Mouse (Mus musculus): ENCODE results near the gene Ppef1. TPM values are rescaled to one million over a fixed set of nuclear protein-coding genes. Genes with fewer than 3 reads are reported as not detected.
A peak's percentile ranks its signal among the peaks of the same experiment; 100 is the strongest.
"Not testable (repeated sequence)": the region's sequence is repeated elsewhere in the genome, so short reads cannot be mapped to it uniquely, and the experiment has no call there.

Gene Ppef1
- total RNA-seq (2014; fragmentation: Nextera tagmentation) (not detected in 2 replicates), total RNA-seq (2017) (not detected in 2 replicates)

- no peak for ATAC-seq (replicated peaks; ENCODE audit: poor library complexity, severe bottlenecking)
These were observed at the start of gene Ppef1 for GRCm38 (mm10) chrX:160735650-160736049. Gene Ppef1, minus strand, starts transcription at chrX:160735765.

GRCm38 (mm10) chrX:160782276-160782675 lies 46.7 kb upstream of the Ppef1 start:
- ATAC-seq (replicated peaks; ENCODE audit: poor library complexity, severe bottlenecking) = no peak

DNA sequence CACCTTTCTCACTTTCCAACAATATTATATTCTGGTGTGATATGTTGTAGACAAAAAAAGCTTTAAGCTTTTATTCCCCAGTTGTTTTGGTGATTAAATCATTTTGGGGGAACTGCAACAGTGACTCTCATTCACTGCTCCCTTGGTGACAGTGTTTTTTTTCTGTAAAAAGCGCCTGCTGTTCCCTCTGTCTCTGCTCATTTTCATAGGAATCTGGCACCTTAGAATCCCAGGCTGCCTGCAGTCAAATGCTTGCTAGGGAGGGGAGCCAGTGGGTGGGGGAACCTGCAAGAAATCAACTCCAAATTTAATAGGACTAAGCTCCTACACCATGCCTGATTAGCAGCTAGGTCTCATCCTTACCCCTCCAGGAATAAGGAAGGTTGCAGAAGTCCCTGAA lies 37.5 kb upstream of the Ppef1 start:
- no peak for ATAC-seq (replicated peaks; ENCODE audit: poor library complexity, severe bottlenecking)

GRCm38 (mm10) chrX:160769622-160770021 lies 34.1 kb upstream of the Ppef1 start:
- ATAC-seq (replicated peaks; ENCODE audit: poor library complexity, severe bottlenecking) = not testable (repeated sequence)

- no peak for ATAC-seq (replicated peaks; ENCODE audit: poor library complexity, severe bottlenecking)
These were observed 32.1 kb upstream of the Ppef1 start, which contains the start of gene Rs1 for GRCm38 (mm10) chrX:160767713-160768112. Gene Rs1, plus strand, starts transcription at chrX:160768013.

GRCm38 (mm10) chrX:160766233-160766616 lies 30.7 kb upstream of the Ppef1 start:
- peak; percentile 66 for ATAC-seq (replicated peaks; ENCODE audit: poor library complexity, severe bottlenecking)

DNA sequence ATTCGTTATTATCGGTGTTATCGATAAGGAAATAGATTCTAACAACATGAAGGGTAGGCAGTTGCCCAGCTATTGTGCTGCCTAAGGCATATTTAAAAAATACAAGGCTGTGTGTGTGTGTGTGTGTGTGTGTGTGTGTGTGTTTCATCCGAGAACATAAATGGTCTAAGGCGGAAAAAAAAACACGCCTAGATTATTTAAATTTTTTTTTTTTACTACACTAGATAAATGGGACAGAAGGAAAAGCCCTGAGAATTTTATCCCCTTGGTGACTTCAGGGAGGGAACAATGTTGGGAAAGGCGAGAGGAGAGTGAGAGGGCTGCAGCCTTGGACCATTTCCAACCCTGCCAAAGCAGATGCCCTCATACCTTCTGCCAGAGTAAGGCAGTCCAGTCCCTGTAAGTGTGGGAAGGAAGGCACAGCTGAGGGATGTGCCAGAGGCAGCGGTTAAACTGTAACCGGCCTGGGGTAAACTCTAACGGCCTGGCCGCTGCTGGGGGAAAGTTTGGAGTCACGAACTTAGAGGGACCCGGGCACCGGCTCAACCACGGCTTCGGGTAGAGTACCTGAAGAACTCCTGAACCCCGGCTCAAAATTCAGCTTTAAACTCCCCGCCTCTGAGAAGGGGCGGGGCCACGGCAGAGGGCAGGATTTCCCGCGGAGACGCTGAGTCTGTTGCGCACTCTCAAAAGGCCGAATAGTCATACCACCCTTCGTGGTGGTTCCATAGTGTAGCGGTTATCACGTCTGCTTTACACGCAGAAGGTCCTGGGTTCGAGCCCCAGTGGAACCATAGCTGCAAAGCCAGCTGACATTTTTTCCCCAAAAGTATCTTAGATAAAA lies 30.0 kb upstream of the Ppef1 start:
- peak; percentile 99 for ATAC-seq (replicated peaks; ENCODE audit: poor library complexity, severe bottlenecking)

DNA sequence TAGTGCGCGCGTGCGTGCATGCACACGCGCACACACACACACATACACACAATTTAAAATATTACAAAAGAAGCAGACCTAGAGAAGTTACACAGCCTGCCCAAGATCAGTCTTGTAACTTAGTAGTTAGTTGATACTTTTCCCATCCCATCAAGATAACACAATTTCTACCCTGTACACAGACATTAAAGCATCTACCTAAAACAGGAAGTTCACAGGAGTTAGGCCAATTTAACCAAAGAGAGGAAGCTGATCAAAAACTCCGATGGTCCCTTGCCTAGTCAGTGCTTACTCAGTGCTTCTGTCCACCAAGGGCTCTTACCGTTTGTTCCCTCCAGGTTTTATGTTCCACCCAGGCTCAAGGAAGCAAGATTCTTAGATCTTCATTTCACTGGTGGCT lies 15.2 kb upstream of the Ppef1 start:
- ATAC-seq (replicated peaks; ENCODE audit: poor library complexity, severe bottlenecking) = peak; percentile 33; the same call in 1 of the 2 replicates

DNA sequence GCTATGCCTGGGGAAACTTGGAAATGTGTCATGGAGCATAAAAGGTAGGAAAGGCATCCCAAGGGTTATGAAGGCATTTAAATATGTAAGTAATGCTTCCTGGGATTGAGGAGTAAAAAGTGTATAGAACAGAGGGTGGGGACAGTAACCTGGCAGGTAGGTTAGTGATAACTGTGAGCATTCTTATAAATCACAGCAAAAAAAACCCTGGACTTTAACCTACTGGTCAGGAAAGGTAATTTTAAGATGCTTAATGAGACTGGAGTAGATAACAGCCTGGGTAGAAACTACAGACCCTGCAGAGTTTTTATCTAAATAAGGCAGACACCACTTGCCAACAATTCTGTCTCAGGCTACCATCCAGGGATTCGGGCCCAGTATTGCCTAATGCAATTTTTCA lies 13.1 kb upstream of the Ppef1 start:
- no peak for ATAC-seq (replicated peaks; ENCODE audit: poor library complexity, severe bottlenecking)

DNA sequence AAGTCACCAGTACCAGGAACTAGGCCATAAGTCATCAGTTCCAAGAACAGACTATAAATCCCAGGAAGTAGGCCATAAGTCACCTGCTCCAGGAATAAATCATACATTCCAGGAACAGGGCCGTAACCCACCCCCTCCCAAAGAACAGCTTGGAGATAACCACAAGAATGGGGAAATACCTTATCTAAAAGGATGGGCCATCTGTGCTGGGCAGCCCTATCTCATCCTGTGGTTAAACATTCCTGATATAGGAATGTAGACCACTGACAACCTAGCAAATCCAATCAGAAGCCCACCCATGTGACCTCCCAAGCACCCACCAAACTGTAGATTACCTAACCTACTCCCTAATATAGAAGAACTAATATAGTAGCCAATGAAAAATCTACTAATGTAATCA lies 9.8 kb upstream of the Ppef1 start:
- ATAC-seq (replicated peaks; ENCODE audit: poor library complexity, severe bottlenecking) = no peak

DNA sequence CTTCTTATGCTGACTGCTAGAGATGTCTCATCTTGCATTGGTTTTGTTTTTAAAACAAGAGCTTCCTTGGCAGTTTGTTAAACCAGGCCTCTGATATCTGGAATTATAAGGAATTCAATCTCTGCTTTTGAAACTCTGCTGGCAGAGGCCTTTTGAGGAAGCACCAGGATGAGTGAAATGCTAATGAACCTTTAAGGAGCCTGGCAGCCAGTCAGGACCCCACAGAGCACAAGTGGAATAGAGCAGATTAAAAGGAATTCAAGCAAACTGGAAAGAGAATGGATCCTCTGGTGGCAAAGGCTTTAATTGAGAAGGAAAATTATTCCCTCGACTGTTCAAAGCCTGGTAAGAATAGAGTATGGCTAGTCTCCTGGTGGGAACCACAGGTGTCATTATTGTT lies 36.4 kb downstream of the Ppef1 start:
- no peak for ATAC-seq (replicated peaks; ENCODE audit: poor library complexity, severe bottlenecking)

- no peak for ATAC-seq (replicated peaks; ENCODE audit: poor library complexity, severe bottlenecking)
These were observed 44.0 kb downstream of the Ppef1 start for GRCm38 (mm10) chrX:160691559-160691958.

DNA sequence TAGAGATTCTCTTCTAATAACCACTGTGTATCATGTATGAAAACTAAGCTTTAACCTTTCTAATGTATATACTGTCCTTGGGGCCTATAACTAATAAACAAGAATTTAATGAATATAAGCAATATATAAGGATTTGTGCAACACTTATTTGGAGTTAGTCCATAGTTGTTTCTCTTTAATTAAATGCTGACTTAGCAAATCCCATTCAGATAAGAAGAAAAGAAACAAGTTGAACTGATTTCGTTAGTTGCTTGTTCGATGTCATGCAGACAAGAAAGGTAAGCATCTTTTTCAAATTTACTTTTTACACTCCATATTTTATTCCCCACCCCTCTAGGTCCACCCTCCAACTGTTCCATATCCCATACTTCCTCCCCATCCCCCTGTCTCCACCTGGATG lies 45.5 kb downstream of the Ppef1 start:
- no peak for ATAC-seq (replicated peaks; ENCODE audit: poor library complexity, severe bottlenecking)

DNA sequence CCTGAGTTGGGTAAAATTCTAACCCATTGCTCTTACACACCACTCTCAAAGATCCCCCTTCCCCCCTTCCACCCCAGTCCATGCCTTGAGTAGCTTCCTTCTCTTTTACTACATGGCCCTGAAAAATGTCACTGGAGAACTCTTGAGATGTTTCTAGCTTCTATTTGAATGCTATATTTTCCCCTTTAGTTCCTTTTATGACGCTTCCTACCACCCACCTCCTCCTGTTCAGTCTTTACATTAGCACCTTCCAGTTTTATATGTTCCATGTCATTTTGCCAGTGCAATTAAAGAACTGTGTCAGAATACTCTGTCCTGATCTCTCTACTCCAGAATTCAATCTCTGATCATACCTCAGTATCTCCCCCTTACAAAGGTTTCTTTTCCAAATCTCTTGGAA lies 65.6 kb downstream of the Ppef1 start:
- ATAC-seq (replicated peaks; ENCODE audit: poor library complexity, severe bottlenecking) = no peak

DNA sequence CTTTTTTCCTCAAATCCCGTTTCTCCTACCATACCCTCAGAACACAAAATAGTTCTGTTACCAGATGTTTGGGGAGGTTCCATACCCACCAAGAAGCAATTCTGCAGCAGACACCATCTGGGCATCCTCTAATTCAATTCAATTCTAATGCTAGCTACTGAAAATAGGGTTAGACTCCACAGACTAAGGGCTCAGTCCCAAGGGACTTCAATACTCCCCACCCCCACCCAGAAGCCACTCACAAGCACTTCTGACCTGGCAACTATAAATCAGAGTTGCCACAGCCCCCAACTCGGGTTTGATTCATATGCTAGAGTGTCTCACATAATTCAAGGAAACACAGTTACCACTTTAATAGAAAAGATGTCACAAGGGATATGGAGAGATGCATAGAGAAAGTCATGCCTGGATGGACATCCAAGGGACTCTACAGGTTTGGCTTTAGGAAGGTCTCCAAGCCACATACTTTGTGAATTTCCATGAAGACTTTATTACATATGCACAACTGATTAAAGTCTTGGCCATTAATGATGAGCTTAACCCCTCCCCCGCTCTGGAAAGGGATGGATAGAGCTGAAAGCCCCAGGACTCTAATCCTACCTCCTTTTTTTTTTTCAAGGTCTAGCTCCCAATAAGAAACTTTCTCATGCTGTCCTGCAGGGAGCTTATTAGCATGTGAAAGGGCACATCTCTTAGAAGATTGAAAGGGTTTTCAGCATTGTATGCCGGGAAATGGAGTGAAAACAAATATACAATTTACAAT lies 124.5 kb downstream of the Ppef1 start:
- ATAC-seq (replicated peaks; ENCODE audit: poor library complexity, severe bottlenecking) = no peak

- ATAC-seq (replicated peaks; ENCODE audit: poor library complexity, severe bottlenecking) = no peak
These were observed 125.1 kb downstream of the Ppef1 start for GRCm38 (mm10) chrX:160610482-160610881.

- ATAC-seq (replicated peaks; ENCODE audit: poor library complexity, severe bottlenecking) = peak; percentile 88
These were observed 125.7 kb downstream of the Ppef1 start for GRCm38 (mm10) chrX:160609849-160610248.

GRCm38 (mm10) chrX:160603981-160604541 lies 131.5 kb downstream of the Ppef1 start:
- peak; percentile 17; the same call in 1 of the 2 replicates for ATAC-seq (replicated peaks; ENCODE audit: poor library complexity, severe bottlenecking)

DNA sequence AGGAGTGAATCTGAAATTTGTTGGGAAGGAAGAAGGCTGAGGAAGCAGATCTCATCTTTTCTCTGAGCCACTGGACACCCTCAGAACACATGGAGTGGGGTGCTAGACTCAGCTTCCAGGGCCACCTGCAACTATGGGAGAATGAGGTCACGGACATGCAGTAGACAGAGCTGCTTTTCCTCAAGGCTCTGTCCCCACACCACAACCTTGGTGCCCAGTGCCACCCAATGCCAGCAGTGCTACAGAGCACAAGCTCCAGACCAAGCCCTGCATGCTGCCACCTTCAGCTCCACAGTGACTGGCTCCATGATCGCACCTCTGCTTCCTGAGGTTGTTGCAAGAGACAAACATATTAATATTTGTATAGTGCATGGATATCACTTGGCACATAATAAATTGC lies 132.2 kb downstream of the Ppef1 start:
- no peak for ATAC-seq (replicated peaks; ENCODE audit: poor library complexity, severe bottlenecking)

DNA sequence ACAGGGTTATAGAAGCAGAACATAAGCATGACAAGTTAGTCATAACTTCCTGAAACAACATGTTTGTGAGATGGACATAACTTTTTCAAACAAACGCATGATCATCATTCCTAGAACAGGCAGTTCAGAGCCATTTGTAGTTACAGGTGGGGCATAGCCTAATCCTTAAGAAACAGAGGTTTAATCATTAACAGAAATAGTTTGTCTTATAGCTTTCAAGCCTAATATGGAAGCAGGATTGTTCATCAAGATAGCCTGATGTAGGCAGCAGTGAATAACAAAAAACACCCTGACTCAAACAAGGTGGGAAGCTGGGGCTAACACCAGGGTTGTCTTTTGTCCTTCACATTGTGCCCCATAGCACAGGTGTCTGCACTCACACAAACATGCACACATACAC lies 132.8 kb downstream of the Ppef1 start:
- ATAC-seq (replicated peaks; ENCODE audit: poor library complexity, severe bottlenecking) = no peak

DNA sequence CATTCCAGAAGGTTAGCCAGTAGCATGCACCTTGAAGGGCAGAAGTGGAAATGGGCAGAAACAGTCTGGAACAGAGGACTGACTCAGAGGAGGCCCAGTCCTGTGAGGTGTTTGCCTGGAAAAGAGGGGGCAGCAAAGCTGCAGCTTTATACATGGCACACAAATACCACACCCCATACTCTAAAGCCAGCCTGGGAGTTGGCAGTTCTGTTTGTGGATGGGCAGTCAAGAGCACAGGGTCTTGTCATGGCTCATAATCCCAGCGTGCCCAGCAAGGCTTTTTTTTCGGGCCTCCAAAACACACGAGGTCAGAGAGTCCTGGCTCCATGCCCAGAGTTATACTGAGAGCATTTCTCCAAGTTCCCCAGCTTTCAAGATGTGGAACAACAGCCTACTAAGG lies 134.5 kb downstream of the Ppef1 start:
- no peak for ATAC-seq (replicated peaks; ENCODE audit: poor library complexity, severe bottlenecking)
